Mouse (Mus musculus) kidney, adult 10 weeks (tissue): ENCODE results near the gene Psmc3ip. TPM values are rescaled to one million over a fixed set of nuclear protein-coding genes. Genes with fewer than 3 reads are reported as not detected.

Experiments
- polyA plus RNA-seq: library from polyadenylated mRNA; stranded (reverse); fragments of 350-450 nt; fragmentation: Illumina TruSeq; extraction: RNeasy Lipid Tissue Mini Kit (QIAGEN cat#74804); gene quantifications from one replicate; pipeline ENCODE4 v1.2.3, GENCODE M21; 2014; ENCODE audit warnings: low read depth, low replicate concordance

The Psmc3ip gene
- polyA plus RNA-seq, result 3.7 TPM

GRCm38 (mm10) chr11:101095314-101096024 lies at the start of gene Psmc3ip:
TSS of gene Psmc3ip (minus strand) at chr11:101095436.

GRCm38 (mm10) chr11:101119761-101120544 lies 24.7 kb upstream of the Psmc3ip start, which contains the start of the genes Retreg3 and Tubg1:
TSS of gene Retreg3 (minus strand) at chr11:101119893.
TSS of gene Tubg1 (plus strand) at chr11:101119938.

GRCm38 (mm10) chr11:101086756-101087681 lies 8.2 kb downstream of the Psmc3ip start, which contains the start of gene Mlx:
TSS of gene Mlx (plus strand) at chr11:101087277.

GRCm38 (mm10) chr11:101082208-101083082 lies 12.8 kb downstream of the Psmc3ip start, which contains the start of gene Coasy:
TSS of gene Coasy (plus strand) at chr11:101082565.

GRCm38 (mm10) chr11:101078121-101078520 lies 17.1 kb downstream of the Psmc3ip start, which contains the start of gene Hsd17b1:
TSS of gene Hsd17b1 (plus strand) at chr11:101078411.

GRCm38 (mm10) chr11:101069391-101070188 lies 25.6 kb downstream of the Psmc3ip start, which contains the start of gene Naglu:
TSS of gene Naglu (plus strand) at chr11:101070012.

Other genes with a start within 250 kb of the Psmc3ip start
- 4.4 TPM for gene Stat5b, start 244.7 kb downstream of the Psmc3ip start, polyA plus RNA-seq
- 2.6 TPM for gene Stat5a, start 236.1 kb downstream of the Psmc3ip start, polyA plus RNA-seq
- 20.1 TPM for gene Stat3, start 155.9 kb downstream of the Psmc3ip start, polyA plus RNA-seq
- 17.6 TPM for gene Cavin1, start 124.5 kb downstream of the Psmc3ip start, polyA plus RNA-seq
- 43.7 TPM for gene Atp6v0a1, start 86.0 kb downstream of the Psmc3ip start, polyA plus RNA-seq
- 0.32 TPM for gene Naglu, start 25.4 kb downstream of the Psmc3ip start, polyA plus RNA-seq
- gene Hsd17b1, start 17.0 kb downstream of the Psmc3ip start, polyA plus RNA-seq, result not detected
- gene Coasy, start 12.9 kb downstream of the Psmc3ip start, polyA plus RNA-seq, result 7.6 TPM
- gene Mlx, start 8.2 kb downstream of the Psmc3ip start, polyA plus RNA-seq, result 48.5 TPM
- gene Retreg3, start 24.5 kb upstream of the Psmc3ip start, polyA plus RNA-seq, result 37.4 TPM
- 0.36 TPM for gene Tubg1, start 24.5 kb upstream of the Psmc3ip start, polyA plus RNA-seq
- gene Tubg2, start 60.5 kb upstream of the Psmc3ip start, polyA plus RNA-seq, result not detected
- not detected for gene Cntnap1, start 75.1 kb upstream of the Psmc3ip start, polyA plus RNA-seq
- not detected for gene Plekhh3, start 75.9 kb upstream of the Psmc3ip start, polyA plus RNA-seq
- not detected for gene Ccr10, start 80.0 kb upstream of the Psmc3ip start, polyA plus RNA-seq
- 30.4 TPM for gene Ezh1, start 131.0 kb upstream of the Psmc3ip start, polyA plus RNA-seq
- gene Ramp2, start 150.6 kb upstream of the Psmc3ip start, polyA plus RNA-seq, result 6.7 TPM
- gene Vps25, start 158.3 kb upstream of the Psmc3ip start, polyA plus RNA-seq, result 115 TPM
- 2.6 TPM for gene Wnk4, start 165.1 kb upstream of the Psmc3ip start, polyA plus RNA-seq
- 4.6 TPM for gene Cntd1, start 183.6 kb upstream of the Psmc3ip start, polyA plus RNA-seq
- gene Coa3, start 183.7 kb upstream of the Psmc3ip start, polyA plus RNA-seq, result 13.9 TPM
- 96.1 TPM for gene Becn1, start 206.8 kb upstream of the Psmc3ip start, polyA plus RNA-seq
- gene Psme3, start 220.8 kb upstream of the Psmc3ip start, polyA plus RNA-seq, result 180 TPM
- gene Aoc2, start 229.6 kb upstream of the Psmc3ip start, polyA plus RNA-seq, result 0.28 TPM
- 2.3 TPM for gene Aoc3, start 235.2 kb upstream of the Psmc3ip start, polyA plus RNA-seq